Mouse (Mus musculus): ENCODE data around the gene Slc12a1. TPM values are rescaled to one million over a fixed set of nuclear protein-coding genes. Genes with fewer than 3 reads are reported as not detected.

The Slc12a1 gene
- polyA plus RNA-seq, 1 experiment from 2014 or later, result not detected

DNA sequence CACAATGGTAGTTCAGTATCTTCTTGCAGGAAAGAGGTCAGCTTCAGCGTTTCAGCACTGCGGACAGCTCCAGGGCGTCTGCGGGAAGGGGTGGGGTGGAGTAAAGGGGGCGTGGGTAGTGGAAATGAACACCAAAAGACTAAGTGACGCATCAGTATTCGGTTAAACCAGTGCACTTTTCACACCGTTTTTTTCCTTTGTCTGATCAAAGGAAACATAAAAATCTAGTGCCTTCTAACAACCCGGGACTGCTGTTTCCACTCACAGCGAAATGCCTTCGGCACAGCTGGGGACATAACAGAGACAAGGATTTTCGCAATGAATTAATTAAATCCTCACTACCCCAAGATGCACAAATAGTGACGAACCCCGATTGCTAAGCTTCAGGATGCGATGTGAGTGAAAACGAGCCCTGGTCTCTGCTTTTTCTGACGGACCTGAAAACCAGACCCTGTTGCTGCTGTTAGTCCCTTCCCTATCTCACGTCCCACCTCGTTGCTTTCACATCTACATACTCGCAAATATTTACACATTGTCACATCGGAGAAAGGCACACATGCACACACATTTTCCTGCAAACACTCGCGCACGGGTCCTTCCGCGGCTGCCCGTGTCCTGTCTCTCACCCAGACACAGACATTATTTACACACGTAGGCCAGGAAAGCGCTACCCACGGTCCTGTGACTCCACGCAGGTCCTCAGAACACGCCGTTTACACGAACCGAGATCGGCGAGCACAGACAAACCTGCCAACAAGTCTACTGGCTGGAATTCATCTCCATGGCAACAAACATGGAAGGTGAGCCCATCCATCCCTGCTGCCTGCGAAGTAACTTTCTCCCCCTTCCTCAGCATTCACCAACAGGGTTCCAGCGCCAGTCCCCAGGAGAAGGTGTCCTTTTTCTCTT is 16.1 kb upstream of the Slc12a1 start, which contains the start of gene Ctxn2:
Ctxn2 (plus strand) TSS at position 790 of the 909 bp plus-strand sequence.
- Histone ChIP-seq H3K9me3 (replicated peaks) (no peaks in the 10 kb centered on the region), H3K27me3 (peaks cover 8% of the 10 kb centered on the region; the same call in 1 of the 2 replicates), H3K4me1 (replicated peaks) (no peaks in the 10 kb centered on the region), H3K27ac (replicated peaks) (no peak within 1 kb of the TSS), H3K9ac (no peak within 1 kb of the TSS), H3K4me2 (peak within 1 kb of the TSS; percentile 43), H3K4me3 (replicated peaks) (no peak within 1 kb of the TSS; the same call in 1 of the 2 replicates), H3K36me3 (replicated peaks) (no peaks in the 10 kb centered on the region)
- no peak for ATAC-seq (ENCODE audit: insufficient read depth)
- WGBS (ENCODE audit: insufficient replicate concordance), result 3% methylated on average over 39 of the region's 39 CpGs

DNA sequence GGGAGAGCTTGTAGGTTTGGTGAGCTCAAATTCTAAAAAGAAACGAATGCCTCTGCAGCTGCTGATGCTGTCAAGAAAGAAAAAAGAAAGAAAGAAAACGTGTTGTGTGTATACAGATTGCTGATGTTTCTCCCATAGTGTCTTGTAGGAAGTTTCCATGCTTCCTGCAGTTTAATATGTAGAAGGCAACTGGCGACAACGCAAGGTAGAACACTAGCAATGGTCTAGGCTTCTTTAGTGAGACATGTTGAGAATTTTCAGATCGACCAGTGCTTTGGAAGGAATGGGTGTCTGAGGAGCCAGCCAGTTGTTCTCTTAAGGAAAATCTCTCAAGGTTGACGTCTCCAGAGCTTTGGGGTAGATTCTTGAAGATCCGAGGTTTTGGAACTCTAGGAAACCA is 15.5 kb upstream of the Slc12a1 start:
- H3K9me3 ChIP-seq (replicated peaks), result no peaks in the 10 kb centered on the region
- H3K9ac ChIP-seq, result no peak overlapping the region
- no peak for ATAC-seq (ENCODE audit: insufficient read depth)
- H3K27ac ChIP-seq (replicated peaks), result no peak overlapping the region
- H3K36me3 ChIP-seq (replicated peaks), result no peaks in the 10 kb centered on the region
- no peak overlapping the region for H3K4me2 ChIP-seq
- H3K27me3 ChIP-seq, result peaks cover 8% of the 10 kb centered on the region; the same call in 1 of the 2 replicates
- H3K4me3 ChIP-seq (replicated peaks), result no peak overlapping the region
- H3K4me1 ChIP-seq (replicated peaks), result no peaks in the 10 kb centered on the region
- WGBS (ENCODE audit: insufficient replicate concordance), result 23% methylated on average over 7 of the region's 7 CpGs

DNA sequence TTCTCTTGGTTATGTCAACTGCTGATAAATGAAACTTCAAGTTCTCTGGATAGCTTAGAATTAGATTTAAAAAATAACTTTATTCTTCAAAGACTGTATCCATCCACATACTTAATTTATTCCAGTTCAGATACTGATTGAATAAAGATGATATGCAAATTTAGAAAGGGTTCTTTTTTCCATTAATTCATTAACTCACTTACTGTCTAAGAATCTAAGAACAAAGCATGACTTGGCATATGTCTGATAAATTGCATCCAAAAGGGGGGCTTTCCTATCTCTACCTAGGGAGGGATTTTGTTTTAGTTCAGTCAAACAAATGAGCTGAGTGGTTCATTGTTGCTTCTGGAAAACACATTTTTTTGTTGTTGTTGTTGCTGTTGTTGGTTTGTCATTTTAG is 10.0 kb upstream of the Slc12a1 start:
- no peak for ATAC-seq (ENCODE audit: insufficient read depth)
- Histone ChIP-seq H3K4me2 (no peak overlapping the region), H3K27ac (replicated peaks) (no peak overlapping the region), H3K27me3 (no peaks in the 10 kb centered on the region), H3K36me3 (replicated peaks) (no peaks in the 10 kb centered on the region), H3K4me1 (replicated peaks) (no peaks in the 10 kb centered on the region), H3K9me3 (replicated peaks) (no peaks in the 10 kb centered on the region), H3K4me3 (replicated peaks) (no peak overlapping the region), H3K9ac (no peak overlapping the region)

DNA sequence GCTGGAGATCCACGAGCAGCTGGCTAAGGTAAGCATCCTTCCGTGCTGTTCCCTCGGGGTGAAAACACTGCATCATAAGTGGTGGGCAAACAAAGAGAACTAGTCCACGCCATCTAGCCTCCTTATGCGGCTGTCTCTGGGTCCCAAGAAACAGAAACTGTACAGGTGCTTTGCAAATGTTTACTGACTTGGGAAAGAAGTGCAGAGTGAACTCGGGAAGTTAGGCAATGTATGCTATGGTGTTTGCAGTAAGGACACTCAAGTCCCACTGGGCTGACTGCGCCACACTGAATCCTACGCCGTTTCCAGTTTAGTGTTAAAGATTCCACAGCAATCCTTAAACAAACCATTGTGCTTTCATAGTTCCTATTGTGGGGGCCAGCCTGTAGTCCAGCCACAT is 2.0 kb downstream of the Slc12a1 start:
- Histone ChIP-seq H3K27me3 (no peaks in the 10 kb centered on the region), H3K9me3 (replicated peaks) (no peaks in the 10 kb centered on the region), H3K9ac (no peak overlapping the region), H3K4me1 (replicated peaks) (no peaks in the 10 kb centered on the region), H3K27ac (replicated peaks) (no peak overlapping the region), H3K36me3 (replicated peaks) (no peaks in the 10 kb centered on the region), H3K4me3 (replicated peaks) (no peak overlapping the region), H3K4me2 (no peak overlapping the region)
- 65% methylated on average over 9 of the region's 9 CpGs for WGBS (ENCODE audit: insufficient replicate concordance)
- no peak for ATAC-seq (ENCODE audit: insufficient read depth)

DNA sequence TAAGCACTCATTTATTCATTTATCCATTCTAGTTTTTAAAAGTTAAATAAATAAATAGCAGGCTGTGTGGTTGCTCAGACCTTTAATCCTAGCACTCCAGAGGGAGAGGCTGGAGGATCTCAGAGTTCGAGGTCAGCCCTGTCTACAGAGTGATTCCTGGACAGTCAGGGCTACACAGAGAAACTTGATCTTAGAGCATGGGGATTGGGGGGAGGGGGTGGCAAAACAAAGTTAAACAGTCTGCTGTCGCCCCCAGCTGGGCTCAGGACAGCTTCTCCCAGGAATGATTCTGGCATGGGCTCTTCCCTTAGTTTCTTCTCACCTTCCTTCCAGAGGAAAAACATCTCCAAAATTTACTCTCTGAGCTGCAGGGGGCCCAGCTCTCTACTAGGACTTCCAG is 3.2 kb downstream of the Slc12a1 start:
- H3K27ac ChIP-seq (replicated peaks), result no peak overlapping the region
- H3K4me3 ChIP-seq (replicated peaks), result no peak overlapping the region
- H3K36me3 ChIP-seq (replicated peaks), result no peaks in the 10 kb centered on the region
- no peak for ATAC-seq (ENCODE audit: insufficient read depth)
- no peaks in the 10 kb centered on the region for H3K9me3 ChIP-seq (replicated peaks)
- H3K4me1 ChIP-seq (replicated peaks), result no peaks in the 10 kb centered on the region
- H3K27me3 ChIP-seq, result no peaks in the 10 kb centered on the region
- no peak overlapping the region for H3K4me2 ChIP-seq
- WGBS (ENCODE audit: insufficient replicate concordance), result 19% methylated on average over 2 of the region's 2 CpGs
- H3K9ac ChIP-seq, result no peak overlapping the region

DNA sequence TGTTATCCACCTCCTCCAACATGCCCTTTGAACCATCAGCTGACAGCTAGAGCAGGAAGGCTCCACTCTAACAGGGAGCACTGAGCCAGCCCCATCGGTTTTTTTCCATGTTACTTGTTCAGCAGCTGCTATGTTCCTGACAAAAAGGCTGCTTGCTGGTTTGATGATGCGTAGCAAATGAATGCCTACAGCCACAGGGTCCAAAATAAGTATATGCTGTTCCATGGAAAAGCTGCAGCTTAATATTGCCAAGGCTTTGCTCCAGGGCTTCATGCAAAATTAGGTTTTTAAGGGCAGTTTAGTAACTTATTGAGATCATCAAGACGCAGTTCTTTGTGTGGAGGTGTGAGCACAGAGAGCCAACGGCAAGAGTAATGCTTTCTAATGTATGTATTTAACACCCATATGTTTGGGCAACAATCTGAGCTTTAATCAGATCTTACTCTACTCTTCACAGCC is 9.7 kb downstream of the Slc12a1 start:
- Histone ChIP-seq H3K36me3 (replicated peaks) (no peaks in the 10 kb centered on the region), H3K4me2 (no peak overlapping the region), H3K4me1 (replicated peaks) (no peaks in the 10 kb centered on the region), H3K27me3 (no peaks in the 10 kb centered on the region), H3K4me3 (replicated peaks) (no peak overlapping the region), H3K9ac (no peak overlapping the region), H3K9me3 (replicated peaks) (no peaks in the 10 kb centered on the region), H3K27ac (replicated peaks) (no peak overlapping the region)
- ATAC-seq (ENCODE audit: insufficient read depth), result no peak
- 63% methylated on average over 4 of the region's 4 CpGs for WGBS (ENCODE audit: insufficient replicate concordance)

DNA sequence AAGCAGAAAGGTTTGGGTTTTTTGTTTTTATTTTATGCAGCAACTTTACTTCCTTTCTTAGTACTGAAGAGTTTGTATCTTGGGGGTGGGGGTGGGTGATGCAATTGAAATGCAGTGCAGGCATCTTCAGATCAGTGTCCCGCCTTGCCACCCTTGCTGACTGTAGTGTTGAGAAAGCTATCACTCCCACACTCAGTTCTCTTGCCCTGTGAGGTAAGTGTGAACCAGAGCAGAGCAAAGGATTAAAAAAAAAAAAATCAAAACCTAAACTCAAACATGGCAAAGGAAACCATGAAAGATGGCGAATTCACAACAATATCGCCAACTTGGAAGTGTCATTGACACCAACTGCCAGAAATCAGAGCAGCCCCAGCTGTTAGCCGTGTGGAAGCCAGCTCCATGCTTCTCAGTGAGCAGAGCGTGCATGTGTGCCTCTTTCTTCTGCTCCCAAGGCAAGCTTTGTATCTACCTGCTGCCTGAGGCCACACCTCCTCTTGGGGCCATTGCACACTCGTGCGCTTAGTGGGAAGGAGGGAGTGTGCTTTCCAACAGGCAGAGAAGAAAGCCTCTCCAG is 26.0 kb downstream of the Slc12a1 start:
- Histone ChIP-seq H3K9me3 (replicated peaks) (no peaks in the 10 kb centered on the region), H3K27me3 (no peaks in the 10 kb centered on the region), H3K36me3 (replicated peaks) (no peaks in the 10 kb centered on the region), H3K4me2 (no peak overlapping the region), H3K9ac (no peak overlapping the region), H3K4me1 (replicated peaks) (no peaks in the 10 kb centered on the region), H3K4me3 (replicated peaks) (no peak overlapping the region), H3K27ac (replicated peaks) (no peak overlapping the region)
- WGBS (ENCODE audit: insufficient replicate concordance), result 71% methylated on average over 7 of the region's 7 CpGs
- ATAC-seq (ENCODE audit: insufficient read depth), result no peak

DNA sequence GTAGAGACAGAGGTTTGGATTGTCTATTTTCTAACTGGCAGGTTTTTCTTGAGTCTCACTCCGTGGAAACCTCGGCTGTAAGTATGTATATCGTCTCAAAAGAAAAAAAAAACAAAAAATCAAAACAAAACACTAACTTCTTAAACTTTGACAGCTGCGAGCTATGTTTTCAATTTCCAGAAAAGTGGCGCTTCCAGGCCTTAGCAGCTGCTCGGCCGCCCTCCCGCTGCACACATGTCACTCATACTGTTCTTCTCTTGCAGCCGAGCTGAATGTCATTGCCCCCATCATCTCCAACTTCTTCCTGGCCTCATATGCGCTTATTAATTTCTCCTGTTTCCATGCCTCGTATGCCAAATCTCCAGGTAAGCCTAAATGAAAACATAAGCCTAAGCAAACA is 35.6 kb downstream of the Slc12a1 start:
- Histone ChIP-seq H3K9me3 (replicated peaks) (no peaks in the 10 kb centered on the region), H3K4me3 (replicated peaks) (no peak overlapping the region), H3K27me3 (no peaks in the 10 kb centered on the region), H3K27ac (replicated peaks) (no peak overlapping the region), H3K9ac (no peak overlapping the region), H3K4me2 (no peak overlapping the region), H3K36me3 (replicated peaks) (no peaks in the 10 kb centered on the region), H3K4me1 (replicated peaks) (no peaks in the 10 kb centered on the region)
- 72% methylated on average over 11 of the region's 11 CpGs for whole genome bisulfite sequencing (ENCODE audit: insufficient replicate concordance)
- no peak for ATAC-seq (ENCODE audit: insufficient read depth)

DNA sequence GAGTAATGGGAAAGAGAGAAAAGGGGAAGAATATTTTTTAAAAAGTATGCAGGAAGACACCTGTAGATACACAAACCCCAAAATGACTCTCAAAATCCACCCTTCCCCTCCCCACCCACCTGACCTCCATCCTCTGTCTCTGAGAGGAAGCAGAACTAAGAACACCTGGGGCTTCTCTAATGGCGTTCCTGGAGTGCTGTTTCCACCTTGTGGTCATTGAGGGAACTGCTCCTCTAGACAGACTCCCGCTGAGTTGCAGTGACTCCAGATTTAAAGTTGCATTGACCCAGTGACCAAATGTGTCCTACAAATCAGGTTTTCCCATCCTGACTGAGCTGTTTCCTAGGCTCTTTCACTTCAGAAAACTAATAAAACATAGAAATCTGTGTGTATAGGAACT is 36.9 kb downstream of the Slc12a1 start:
- Histone ChIP-seq H3K36me3 (replicated peaks) (no peaks in the 10 kb centered on the region), H3K9ac (no peak overlapping the region), H3K4me2 (no peak overlapping the region), H3K27me3 (no peaks in the 10 kb centered on the region), H3K9me3 (replicated peaks) (no peaks in the 10 kb centered on the region), H3K4me3 (replicated peaks) (no peak overlapping the region), H3K4me1 (replicated peaks) (no peaks in the 10 kb centered on the region), H3K27ac (replicated peaks) (no peak overlapping the region)
- ATAC-seq (ENCODE audit: insufficient read depth), result no peak
- WGBS (ENCODE audit: insufficient replicate concordance), result 1% methylated on average over 2 of the region's 2 CpGs

DNA sequence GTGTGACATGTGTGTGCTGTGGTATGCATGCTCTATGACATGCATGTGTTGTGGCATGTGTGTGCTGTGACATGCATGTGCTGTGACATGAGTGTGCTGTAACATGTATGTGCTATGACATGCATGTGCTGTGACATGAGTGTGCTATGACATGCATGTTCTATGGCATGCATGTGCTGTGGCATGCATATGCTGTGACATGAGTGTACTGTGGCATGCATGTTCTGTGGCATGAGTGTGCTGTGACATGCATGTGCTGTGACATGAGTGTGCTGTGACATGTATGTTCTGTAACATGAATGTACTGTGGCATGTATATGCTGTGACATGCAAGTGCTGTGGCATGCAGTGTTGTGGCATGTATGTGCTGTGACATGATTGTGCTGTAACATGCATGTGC is 40.6 kb downstream of the Slc12a1 start:
- no peak for ATAC-seq (ENCODE audit: insufficient read depth)
- no peaks in the 10 kb centered on the region for H3K9me3 ChIP-seq (replicated peaks)
- H3K27me3 ChIP-seq, result no peaks in the 10 kb centered on the region

DNA sequence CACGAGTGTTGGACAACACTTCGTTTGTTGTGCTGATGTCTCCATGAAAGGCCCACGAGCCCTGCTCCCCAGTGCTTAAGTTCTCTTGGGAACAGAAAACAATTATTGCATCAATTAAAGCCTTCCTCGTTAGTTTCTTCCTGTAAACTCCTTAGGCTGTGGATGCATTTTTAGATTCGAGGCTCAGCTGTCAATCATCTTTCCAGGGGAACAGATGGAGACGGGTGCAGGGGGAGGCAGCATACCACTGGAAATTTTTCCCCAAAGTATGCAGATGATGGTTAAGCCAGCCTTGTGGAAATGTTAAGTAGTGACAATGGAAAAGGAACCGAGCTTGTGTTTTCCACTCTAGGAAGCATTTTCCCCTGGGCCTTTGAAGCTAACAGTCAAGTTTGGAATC is 44.5 kb downstream of the Slc12a1 start:
- no peak for ATAC-seq (ENCODE audit: insufficient read depth)
- Histone ChIP-seq H3K4me1 (replicated peaks) (no peaks in the 10 kb centered on the region), H3K4me3 (replicated peaks) (no peak overlapping the region), H3K4me2 (no peak overlapping the region), H3K9me3 (replicated peaks) (no peaks in the 10 kb centered on the region), H3K36me3 (replicated peaks) (no peaks in the 10 kb centered on the region), H3K27me3 (no peaks in the 10 kb centered on the region), H3K9ac (no peak overlapping the region), H3K27ac (replicated peaks) (no peak overlapping the region)
- 50% methylated on average over 7 of the region's 7 CpGs for WGBS (ENCODE audit: insufficient replicate concordance)

More for the DNA sequence above, 40.6 kb downstream of the Slc12a1 start:
- no peak overlapping the region for H3K4me3 ChIP-seq (replicated peaks)
- H3K9ac ChIP-seq, result no peak overlapping the region
- no peaks in the 10 kb centered on the region for H3K36me3 ChIP-seq (replicated peaks)
- H3K27ac ChIP-seq (replicated peaks), result no peak overlapping the region
- H3K4me1 ChIP-seq (replicated peaks), result no peaks in the 10 kb centered on the region
- H3K4me2 ChIP-seq, result no peak overlapping the region

All from liver, embryonic 15.5 days (tissue).